Mouse (Mus musculus) heart, embryonic 13.5 days (tissue): ENCODE results near the gene D230025D16Rik. TPM values are rescaled to one million over a fixed set of nuclear protein-coding genes. Genes with fewer than 3 reads are reported as not detected.
"Not testable (repeated sequence)": the region's sequence is repeated elsewhere in the genome, so short reads cannot be mapped to it uniquely, and the experiment has no call there.

Experiments used
- ATAC-seq: fragments of 200-750 bp; cut with Nextera tagmentation; 2 replicates; pipeline ENCODE4 v1.8.0; 2017; ENCODE audit warnings: moderate TSS enrichment; ENCODE audit not compliant: insufficient number of reproducible peaks, low FRiP score, low TSS enrichment; ENCODE audit errors: extremely low read depth
- H3K27ac ChIP-seq: fragments of 300-500 bp; sonication (generic); replicated peaks from 2 replicates; pipeline ENCODE4 v1.5.1; 2015; ENCODE audit warnings: moderate library complexity, mild to moderate bottlenecking, inconsistent platforms
- H3K27me3 ChIP-seq: fragments of 300-500 bp; sonication (generic); replicated peaks from 2 replicates; pipeline ENCODE4 v1.6.1; 2015; ENCODE audit warnings: mild to moderate bottlenecking, inconsistent platforms
- H3K36me3 ChIP-seq: fragments of 300-500 bp; sonication (generic); 2 replicates; pipeline ENCODE4 v1.6.1; 2015; ENCODE audit warnings: mild to moderate bottlenecking, inconsistent platforms
- H3K4me1 ChIP-seq: fragments of 300-500 bp; sonication (generic); 2 replicates; pipeline ENCODE4 v1.6.1; 2015; ENCODE audit warnings: inconsistent platforms
- H3K4me2 ChIP-seq: fragments of 300-500 bp; sonication (generic); 2 replicates; pipeline ENCODE4 v1.6.1; 2015; ENCODE audit warnings: inconsistent platforms, mild to moderate bottlenecking, moderate library complexity
- H3K4me3 ChIP-seq: fragments of 300-500 bp; sonication (generic); 2 replicates; pipeline ENCODE4 v1.5.1; 2015; ENCODE audit warnings: moderate library complexity, mild to moderate bottlenecking, inconsistent platforms
- H3K9ac ChIP-seq: fragments of 300-500 bp; sonication (generic); 2 replicates; pipeline ENCODE4 v1.6.1; 2015; ENCODE audit warnings: inconsistent platforms, mild to moderate bottlenecking, moderate library complexity
- H3K9me3 ChIP-seq: fragments of 300-500 bp; sonication (generic); 2 replicates; pipeline ENCODE4 v1.6.1; 2016; ENCODE audit warnings: inconsistent platforms
- WGBS: fragments of 180-500 bp; shearing (Covaris S2); methylation state at CpG from one replicate; pipeline ENCODE4 v1.1.7; 2015; ENCODE audit warnings: mixed read lengths; 5-methylcytosine and 5-hydroxymethylcytosine counted together
- polyA plus RNA-seq: library from polyadenylated mRNA; unstranded; fragments of >200 nt; fragmentation: Nextera tagmentation; extraction: Ambion mirVana; gene quantifications from 2 replicates; pipeline ENCODE4 v1.2.1, GENCODE M21; 2015

The D230025D16Rik gene
- polyA plus RNA-seq, 1 experiment from 2014 or later = 17.3 TPM

- peaks cover 44% of the 10 kb centered on the region for H3K27me3 ChIP-seq
- 86% methylated on average over 5 of the region's 5 CpGs for WGBS
- H3K4me3 ChIP-seq = peak overlapping the region; percentile 59; the same call in 1 of the 2 replicates
- no peak overlapping the region for H3K9ac ChIP-seq
- H3K4me1 ChIP-seq = peaks cover 27% of the 10 kb centered on the region
- H3K9me3 ChIP-seq = no peaks in the 10 kb centered on the region
- no peak overlapping the region for H3K27ac ChIP-seq
- no peak for ATAC-seq
- H3K36me3 ChIP-seq = peaks cover 4% of the 10 kb centered on the region; the same call in 1 of the 2 replicates
- peak overlapping the region; percentile 90 for H3K4me2 ChIP-seq
These were observed 63.3 kb downstream of the D230025D16Rik start for GRCm38 (mm10) chr8:105288231-105288630.

DNA sequence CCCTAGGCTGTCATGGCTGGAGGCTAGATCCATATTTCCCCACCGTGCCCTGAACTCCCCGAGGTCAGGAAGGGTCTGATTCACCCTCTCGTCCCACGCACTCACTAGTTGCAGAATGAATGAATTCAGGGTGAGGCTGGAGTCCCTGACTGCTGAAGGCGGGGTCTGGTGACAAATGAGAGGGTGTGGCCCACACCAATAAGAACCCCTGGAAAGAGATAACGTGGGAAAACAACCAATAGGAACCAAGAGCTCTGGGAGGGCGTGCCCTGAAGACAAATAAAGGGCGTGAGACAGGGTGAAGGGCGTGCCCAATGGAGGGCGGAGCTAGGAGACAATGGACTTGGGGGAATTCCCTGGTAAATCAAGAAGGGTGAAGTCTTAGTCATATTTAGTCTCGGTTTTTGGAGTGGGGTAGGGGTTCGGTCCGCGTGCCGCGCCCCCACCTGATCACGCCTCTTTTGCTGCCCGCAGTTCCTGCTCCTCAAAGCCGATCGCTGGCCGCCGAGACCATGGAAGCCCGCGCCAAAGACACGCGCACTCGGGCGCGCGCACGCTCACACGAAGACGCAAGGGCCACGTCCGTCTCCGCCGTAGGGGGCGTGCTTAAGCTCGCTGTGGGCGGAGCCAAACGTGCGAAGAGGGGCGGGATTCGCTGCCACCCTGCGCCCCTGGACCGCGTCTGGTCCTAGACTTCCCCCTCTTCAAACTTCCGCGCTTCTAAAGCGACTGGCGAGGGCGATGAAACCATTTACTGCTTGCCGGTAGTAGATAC is 64.2 kb downstream of the D230025D16Rik start:
- Histone ChIP-seq H3K4me2 (peak overlapping the region; percentile 90), H3K4me3 (peak overlapping the region; percentile 59), H3K27me3 (peaks cover 47% of the 10 kb centered on the region), H3K9ac (peak overlapping the region; percentile 76), H3K27ac (peak overlapping the region; percentile 72), H3K9me3 (no peaks in the 10 kb centered on the region), H3K4me1 (peaks cover 26% of the 10 kb centered on the region), H3K36me3 (peaks cover 4% of the 10 kb centered on the region; the same call in 1 of the 2 replicates)
- peak; percentile 81 for ATAC-seq
- 1% methylated on average over 53 of the region's 53 CpGs for WGBS

GRCm38 (mm10) chr8:105289805-105290460 is 65.0 kb downstream of the D230025D16Rik start, which contains the start of gene 4931428F04Rik:
4931428F04Rik (minus strand) TSS chr8:105289864.
- 2% methylated on average over 43 of the region's 43 CpGs for WGBS

GRCm38 (mm10) chr8:105290554-105291314 is 65.8 kb downstream of the D230025D16Rik start:
- H3K9ac ChIP-seq = no peak overlapping the region
- ATAC-seq = no peak
- H3K27ac ChIP-seq = no peak overlapping the region
- H3K36me3 ChIP-seq = no peaks in the 10 kb centered on the region
- H3K4me3 ChIP-seq = peak overlapping the region; percentile 59
- peaks cover 26% of the 10 kb centered on the region for H3K4me1 ChIP-seq
- 8% methylated on average over 31 of the region's 31 CpGs for WGBS
- peak overlapping the region; percentile 90 for H3K4me2 ChIP-seq
- H3K9me3 ChIP-seq = no peaks in the 10 kb centered on the region
- peaks cover 49% of the 10 kb centered on the region for H3K27me3 ChIP-seq

More at GRCm38 (mm10) chr8:105289805-105290460, 65.0 kb downstream of the D230025D16Rik start, which contains the start of gene 4931428F04Rik:
- Histone ChIP-seq H3K4me2 (peak within 1 kb of the TSS; percentile 90), H3K27ac (peak within 1 kb of the TSS; percentile 72), H3K36me3 (peaks cover 4% of the 10 kb centered on the region; the same call in 1 of the 2 replicates), H3K4me1 (peaks cover 26% of the 10 kb centered on the region), H3K9ac (peak within 1 kb of the TSS; percentile 76), H3K9me3 (no peaks in the 10 kb centered on the region), H3K4me3 (peak within 1 kb of the TSS; percentile 59), H3K27me3 (peaks cover 51% of the 10 kb centered on the region)
- peak; percentile 32; the same call in 1 of the 2 replicates for ATAC-seq

- not testable (repeated sequence) for H3K4me3 ChIP-seq, ATAC-seq, H3K9ac ChIP-seq, H3K4me2 ChIP-seq, H3K36me3 ChIP-seq, H3K9me3 ChIP-seq, H3K27ac ChIP-seq
- Histone ChIP-seq H3K27me3 (peaks cover 46% of the 10 kb centered on the region), H3K4me1 (peaks cover 30% of the 10 kb centered on the region)
- 75% methylated on average over 8 of the region's 8 CpGs for WGBS
These were observed 66.4 kb downstream of the D230025D16Rik start for GRCm38 (mm10) chr8:105291364-105291763.

DNA sequence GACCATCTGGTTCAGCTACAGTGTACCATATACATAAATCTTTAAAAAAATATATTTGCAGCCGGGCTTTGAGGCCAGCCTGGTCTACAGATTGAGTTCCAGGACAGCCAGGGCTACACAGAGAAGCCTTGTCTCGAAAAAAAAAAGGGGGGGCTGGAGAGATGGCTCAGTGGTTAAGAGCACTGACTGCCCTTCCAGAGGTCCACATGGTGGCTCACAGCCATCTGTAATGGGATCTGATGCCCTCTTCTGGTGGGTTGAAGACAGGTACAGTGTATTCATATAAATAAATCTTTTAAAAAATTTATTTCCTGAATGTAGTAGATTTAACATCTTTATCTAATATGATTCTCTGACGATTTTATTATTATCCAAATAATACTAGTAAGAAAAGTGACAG is 66.9 kb downstream of the D230025D16Rik start:
- H3K27ac ChIP-seq, H3K36me3 ChIP-seq, ATAC-seq, H3K4me2 ChIP-seq, H3K9me3 ChIP-seq, H3K4me3 ChIP-seq, H3K9ac ChIP-seq: not testable (repeated sequence)
- Histone ChIP-seq H3K4me1 (peaks cover 34% of the 10 kb centered on the region), H3K27me3 (peaks cover 42% of the 10 kb centered on the region)
- WGBS = 56% methylated on average over 3 of the region's 3 CpGs

DNA sequence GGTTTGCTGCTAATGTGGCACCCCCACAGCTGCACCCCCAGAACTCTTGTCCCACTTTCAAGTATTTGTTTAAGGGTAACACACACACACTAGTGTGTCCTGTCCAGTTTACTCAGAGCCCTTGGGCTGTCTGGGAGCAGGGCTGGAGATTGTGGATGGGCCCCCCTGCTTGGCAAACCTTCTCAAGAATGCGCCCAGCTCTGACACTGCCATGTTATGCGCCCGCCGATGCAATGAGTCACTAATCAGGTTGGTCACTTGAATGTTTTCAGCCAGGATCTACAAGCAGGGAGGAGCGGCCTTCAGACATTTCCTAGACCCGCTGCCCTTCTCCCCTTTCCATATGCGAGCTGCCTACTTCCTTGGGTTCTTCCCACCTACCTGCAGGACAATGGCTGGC is 67.5 kb downstream of the D230025D16Rik start:
- 68% methylated on average over 7 of the region's 7 CpGs for WGBS
- peaks cover 39% of the 10 kb centered on the region for H3K4me1 ChIP-seq
- no peak overlapping the region for H3K9ac ChIP-seq
- no peak for ATAC-seq
- no peak overlapping the region for H3K4me3 ChIP-seq
- no peak overlapping the region for H3K27ac ChIP-seq
- no peak overlapping the region for H3K4me2 ChIP-seq
- no peaks in the 10 kb centered on the region for H3K9me3 ChIP-seq
- peaks cover 42% of the 10 kb centered on the region for H3K27me3 ChIP-seq
- no peaks in the 10 kb centered on the region for H3K36me3 ChIP-seq

- ATAC-seq = no peak
- Histone ChIP-seq H3K9me3 (no peaks in the 10 kb centered on the region), H3K27ac (no peak overlapping the region), H3K9ac (no peak overlapping the region), H3K4me3 (no peak overlapping the region), H3K36me3 (no peaks in the 10 kb centered on the region), H3K4me2 (no peak overlapping the region), H3K4me1 (peaks cover 39% of the 10 kb centered on the region), H3K27me3 (peaks cover 42% of the 10 kb centered on the region)
- WGBS = 60% methylated on average over 19 of the region's 19 CpGs
These were observed 68.5 kb downstream of the D230025D16Rik start for GRCm38 (mm10) chr8:105293405-105293804.

GRCm38 (mm10) chr8:105294776-105295175 is 69.8 kb downstream of the D230025D16Rik start:
- Histone ChIP-seq H3K27me3 (peaks cover 40% of the 10 kb centered on the region), H3K27ac (no peak overlapping the region), H3K36me3 (peaks cover 12% of the 10 kb centered on the region), H3K4me3 (peak overlapping the region; percentile 40), H3K9ac (peak overlapping the region; percentile 61), H3K9me3 (no peaks in the 10 kb centered on the region), H3K4me1 (peaks cover 38% of the 10 kb centered on the region), H3K4me2 (peak overlapping the region; percentile 98)
- 70% methylated on average over 9 of the region's 9 CpGs for WGBS
- ATAC-seq = no peak

- no peaks in the 10 kb centered on the region for H3K9me3 ChIP-seq
- no peak for ATAC-seq
- peaks cover 35% of the 10 kb centered on the region for H3K27me3 ChIP-seq
- 45% methylated on average over 11 of the region's 11 CpGs for WGBS
- peaks cover 37% of the 10 kb centered on the region for H3K4me1 ChIP-seq
- H3K4me2 ChIP-seq = peak overlapping the region; percentile 98
- peaks cover 17% of the 10 kb centered on the region for H3K36me3 ChIP-seq
- H3K4me3 ChIP-seq = peak overlapping the region; percentile 40
- H3K9ac ChIP-seq = peak overlapping the region; percentile 61
- H3K27ac ChIP-seq = peak overlapping the region; percentile 75
These were observed 70.3 kb downstream of the D230025D16Rik start for GRCm38 (mm10) chr8:105295256-105295655.
